Mouse (Mus musculus): Measurements from ENCODE around the gene Grid1.

DNA sequence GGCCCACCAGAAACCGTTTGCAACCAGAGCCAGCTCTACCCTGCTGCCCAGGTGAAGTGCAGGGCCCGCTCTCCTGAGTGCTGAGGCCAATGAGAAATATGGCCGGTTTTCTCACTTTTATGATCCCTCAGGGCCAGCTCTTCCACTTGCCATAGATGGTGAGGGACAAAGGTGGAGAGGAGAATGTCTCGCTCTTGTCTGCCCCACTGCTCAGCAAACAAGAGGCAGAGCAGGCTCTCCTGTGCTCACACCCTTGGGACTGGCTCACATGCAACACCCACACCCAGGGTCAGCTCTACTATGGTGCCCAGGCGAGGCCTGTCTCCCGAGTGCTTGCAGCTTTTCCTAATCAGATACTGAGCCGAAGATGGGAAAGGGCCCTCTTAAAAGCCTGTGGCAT is 41.1 kb upstream of the Grid1 start:
- no peak for TF ChIP-seq CTCF (IDR thresholded peaks at IDR 0.05; ENCODE audit: insufficient read depth, low read depth, low read length)
- TF ChIP-seq POLR2A (IDR thresholded peaks at IDR 0.05; ENCODE audit: insufficient read depth, low read depth, low read length) = no peak
